Mouse (Mus musculus) layer of hippocampus, adult 8-10 months (tissue): ENCODE measurements at regions not wholly inside any gene's neighbourhood (a gene's known extent, or its start where the extent isn't known, plus 50 kb on each side); places are given as distances from the start of the nearest gene placed in this dataset.

Experiments used
- DNase-seq, 2 experiments: peaks; one replicate each; pipeline ENCODE4 v3.0.0; 2022; ENCODE audit warnings: low spot score in 2 of 2

GRCm38 (mm10) chr1:51697265-51698192, 218.3 kb downstream of the Myo1b start:
- no peak for DNase-seq

GRCm38 (mm10) chr1:51696471-51696870, 218.2 kb upstream of the Nabp1 start:
- no peak for DNase-seq

- no peak for DNase-seq
Measured at GRCm38 (mm10) chr1:51690878-51691277, 212.7 kb upstream of the Nabp1 start.

GRCm38 (mm10) chr1:51689461-51690223, 211.4 kb upstream of the Nabp1 start:
- DNase-seq, result no peak

- DNase-seq, result no peak
Measured at GRCm38 (mm10) chr1:51688946-51689345, 210.7 kb upstream of the Nabp1 start.

- DNase-seq, result no peak
Measured at GRCm38 (mm10) chr1:51688224-51688545, 210.0 kb upstream of the Nabp1 start.

GRCm38 (mm10) chr1:51687484-51688223, 209.4 kb upstream of the Nabp1 start:
- no peak for DNase-seq

- no peak for DNase-seq
Measured at GRCm38 (mm10) chr1:51686759-51687158, 208.5 kb upstream of the Nabp1 start.

GRCm38 (mm10) chr1:51682273-51682672, 204.0 kb upstream of the Nabp1 start:
- DNase-seq, result no peak

GRCm38 (mm10) chr1:51681872-51682271, 203.6 kb upstream of the Nabp1 start:
- DNase-seq, result no peak

- no peak for DNase-seq
Measured at GRCm38 (mm10) chr1:51680725-51681124, 202.5 kb upstream of the Nabp1 start.

- DNase-seq, result no peak
Measured at GRCm38 (mm10) chr1:51678290-51678928, 200.2 kb upstream of the Nabp1 start.

GRCm38 (mm10) chr1:51677802-51678201, 199.6 kb upstream of the Nabp1 start:
- DNase-seq, result no peak

GRCm38 (mm10) chr1:51671691-51672090, 193.5 kb upstream of the Nabp1 start:
- no peak for DNase-seq

GRCm38 (mm10) chr1:51671287-51671686, 193.1 kb upstream of the Nabp1 start:
- DNase-seq, result peak; percentile 19 to 20

- DNase-seq, result no peak
Measured at GRCm38 (mm10) chr1:51670009-51670408, 191.8 kb upstream of the Nabp1 start.

GRCm38 (mm10) chr1:51668881-51669280, 190.7 kb upstream of the Nabp1 start:
- no peak for DNase-seq

GRCm38 (mm10) chr1:51660531-51660930, 182.3 kb upstream of the Nabp1 start:
- no peak for DNase-seq

- no peak for DNase-seq
Measured at GRCm38 (mm10) chr1:51657203-51657602, 179.0 kb upstream of the Nabp1 start.

- no peak for DNase-seq
Measured at GRCm38 (mm10) chr1:51650653-51650995, 172.4 kb upstream of the Nabp1 start.

GRCm38 (mm10) chr1:51649963-51650652, 171.9 kb upstream of the Nabp1 start:
- no peak for DNase-seq
